In the genomic region with DNA sequence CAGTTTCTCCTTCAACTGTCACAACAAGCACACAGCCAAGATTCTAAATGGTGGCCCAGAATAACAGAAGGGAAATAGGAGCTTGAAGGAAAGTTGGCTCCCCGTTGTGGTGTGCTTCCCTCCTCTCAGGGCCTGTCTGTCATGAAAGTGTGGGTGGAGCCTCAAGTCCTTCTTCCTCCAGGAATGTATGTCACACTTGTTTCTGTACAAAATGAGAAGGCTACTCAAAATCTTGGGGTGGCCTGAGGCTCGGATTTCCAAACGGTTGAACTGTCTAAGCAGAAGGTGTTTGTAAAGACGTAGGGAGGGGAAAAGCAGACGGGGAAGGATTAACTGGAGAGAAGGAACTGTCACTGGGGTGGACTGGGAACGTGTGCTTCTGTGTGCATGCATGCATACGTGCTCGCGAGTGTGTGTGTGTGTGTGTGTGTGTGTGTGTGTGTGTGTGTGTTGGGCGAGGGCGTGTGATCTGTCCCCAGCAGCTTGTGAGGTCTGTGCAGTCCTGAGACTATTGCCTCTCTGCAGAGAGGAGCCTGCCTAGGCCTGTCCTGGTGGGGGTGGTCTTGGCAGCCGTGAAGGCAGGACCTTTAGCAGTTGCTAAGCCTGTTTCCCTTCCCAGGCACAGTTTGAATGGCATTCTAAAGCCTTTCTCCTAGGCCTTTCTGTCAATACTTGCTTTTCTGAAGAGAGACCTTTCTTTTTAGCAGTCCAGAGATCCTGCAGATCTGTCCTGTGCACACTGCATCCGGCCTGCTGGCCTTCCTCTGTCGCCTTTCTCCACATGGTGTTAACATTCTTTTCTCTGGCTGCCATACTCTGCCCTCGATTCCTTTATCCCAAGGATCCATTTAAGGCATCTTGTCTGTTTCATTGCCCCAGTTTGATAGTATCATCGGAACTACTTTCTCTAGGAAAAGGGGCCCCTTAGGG, we compare ENCODE assay signal across 8 mouse cellular contexts. TPM values are rescaled to one million over a fixed set of nuclear protein-coding genes. Genes with fewer than 3 reads are reported as not detected.
DNase-seq lines count a peak whose midpoint lies in the region; ATAC-seq and TF ChIP-seq lines count a peak whose summit lies in the region.

No protein-coding gene starts in this region.

- no peak overlapping the region for H3K9ac ChIP-seq in liver, embryonic 12.5 days
- no peak overlapping the region for H3K9ac ChIP-seq in hindbrain, postnatal 0 days (replicated peaks; ENCODE audit: low read length)

- no peaks in the 10 kb centered on the region for H3K9me3 ChIP-seq in liver, embryonic 12.5 days (replicated peaks)
- no peaks in the 10 kb centered on the region for H3K9me3 ChIP-seq in hindbrain, postnatal 0 days (ENCODE audit: low read length)

- H3K27me3 ChIP-seq in cerebellum, adult 2 months (ENCODE audit: control insufficient read depth, insufficient read depth, low read length) = no peaks in the 10 kb centered on the region
- no peaks in the 10 kb centered on the region for H3K27me3 ChIP-seq in liver, embryonic 12.5 days (replicated peaks)
- no peaks in the 10 kb centered on the region for H3K27me3 ChIP-seq in hindbrain, postnatal 0 days (ENCODE audit: insufficient read depth, low read length)

- WGBS in cerebellum, adult 2 months = 34% methylated on average over 16 of the region's 16 CpGs
- 64% methylated on average over 16 of the region's 16 CpGs for WGBS in liver, embryonic 12.5 days (ENCODE audit: insufficient replicate concordance)
- WGBS in hindbrain, postnatal 0 days = 36% methylated on average over 16 of the region's 16 CpGs

- no peak for TF ChIP-seq POLR2A in cerebellum, adult 2 months (IDR thresholded peaks at IDR 0.05; ENCODE audit: borderline replicate concordance, insufficient read depth, low read length)

- H3K36me3 ChIP-seq in liver, embryonic 12.5 days = no peaks in the 10 kb centered on the region
- no peaks in the 10 kb centered on the region for H3K36me3 ChIP-seq in hindbrain, postnatal 0 days (ENCODE audit: insufficient read depth, low read length)

- no peak overlapping the region for H3K4me3 ChIP-seq in cerebellum, adult 2 months (replicated peaks; ENCODE audit: insufficient read depth, low read depth, low read length)
- no peak overlapping the region for H3K4me3 ChIP-seq in liver, embryonic 12.5 days
- no peak overlapping the region for H3K4me3 ChIP-seq in hindbrain, postnatal 0 days (ENCODE audit: low read length)

- no peak for ATAC-seq in liver, embryonic 12.5 days
- ATAC-seq in hindbrain, postnatal 0 days = peak; percentile 86
- ATAC-seq in cerebellum, adult (ENCODE audit: insufficient number of reproducible peaks, low FRiP score, low TSS enrichment) = no peak

- TF ChIP-seq CTCF in cerebellum, adult 2 months (IDR thresholded peaks at IDR 0.05; ENCODE audit: borderline replicate concordance, insufficient read depth, low read depth, low read length) = no peak
- TF ChIP-seq CTCF in hindbrain, postnatal 0 days (IDR thresholded peaks at IDR 0.05; ENCODE audit: low read depth) = no peak

- H3K4me1 ChIP-seq in cerebellum, adult 2 months (ENCODE audit: control insufficient read depth, insufficient read depth, low read length) = peaks cover 29% of the 10 kb centered on the region
- H3K4me1 ChIP-seq in liver, embryonic 12.5 days = peaks cover 22% of the 10 kb centered on the region
- peaks cover 14% of the 10 kb centered on the region; the same call in 1 of the 2 replicates for H3K4me1 ChIP-seq in hindbrain, postnatal 0 days (ENCODE audit: insufficient read depth, low read length)

- H3K4me2 ChIP-seq in liver, embryonic 12.5 days = no peak overlapping the region
- no peak overlapping the region for H3K4me2 ChIP-seq in hindbrain, postnatal 0 days (ENCODE audit: low read depth, low read length)

- H3K27ac ChIP-seq in cerebellum, adult 2 months (ENCODE audit: insufficient read depth, low read length) = peak overlapping the region; percentile 40
- 0 out of 2 replicates have a peak overlapping the region, but pooled peaks have one; percentile 8 for H3K27ac ChIP-seq in liver, embryonic 12.5 days
- H3K27ac ChIP-seq in hindbrain, postnatal 0 days = peak overlapping the region; percentile 54

- DNase-seq in cerebellum, adult 2 months = peak; percentile 41 to 47
- no peak for DNase-seq in cerebellum, adult 8-10 months
- no peak for DNase-seq in liver
- peak; percentile 59 for DNase-seq in hindbrain, postnatal 0 days (ENCODE audit: low spot score)
- peak; percentile 71 for DNase-seq in retina, postnatal 1 day
- no peak for DNase-seq in layer of hippocampus, adult 9-10 months (ENCODE audit: low spot score)

RNA-seq across cellular contexts. Expression of gene Itgb5, which starts 53.8 kb away (rescaled TPM):
- polyA plus RNA-seq in cerebellum, adult 2 months (2012; rRNA removed) = 59.0 and 66.8 TPM in 2 replicates
- polyA plus RNA-seq in liver, embryonic 12.5 days (2016; fragmentation: Nextera tagmentation; extraction: Ambion mirVana) = 20.0 and 22.2 TPM in 2 replicates
- 46.7 and 52.8 TPM in 2 replicates for total RNA-seq in hindbrain, postnatal 0 days (2014; rRNA removed)
- 18.4 and 20.0 TPM in 2 replicates for polyA plus RNA-seq in hindbrain, postnatal 0 days (2015; fragmentation: Nextera tagmentation; extraction: Ambion mirVana)

Comparison
In these comparisons a context has a peak if more than half of its experiments do, and no peak if none do; other contexts are left out.
1. DNase-seq: peak in cerebellum, adult 2 months (2 of 2), hindbrain, postnatal 0 days (single experiment) and retina, postnatal 1 day (single experiment); none in cerebellum, adult 8-10 months (single experiment), liver (single experiment) and layer of hippocampus, adult 9-10 months (single experiment).
2. Peak in every context shown above with its lines, with median percentiles within 50 percentile points of each other: H3K27ac ChIP-seq.